Mouse (Mus musculus): ENCODE results near the gene Mrgpra6.

- TF ChIP-seq CTCF (IDR thresholded peaks at IDR 0.05; ENCODE audit: control insufficient read depth, insufficient read depth, insufficient replicate concordance, low read depth, low read length) (no peak), POLR2A (IDR thresholded peaks at IDR 0.05; ENCODE audit: control insufficient read depth, low read depth, low read length) (no peak)
Measured at GRCm38 (mm10) chr7:47170814-47171213, 33.9 kb downstream of the Mrgpra6 start.
